Mouse (Mus musculus) heart, embryonic 12.5 days (tissue): ENCODE data around the gene Krtap4-13. TPM values are rescaled to one million over a fixed set of nuclear protein-coding genes. Genes with fewer than 3 reads are reported as not detected.
"Not testable (repeated sequence)": the region's sequence is repeated elsewhere in the genome, so short reads cannot be mapped to it uniquely, and the experiment has no call there.

ENCODE experiments used
- ATAC-seq: fragments of 200-750 bp; cut with Nextera tagmentation; 2 replicates; pipeline ENCODE4 v1.8.0; 2017; ENCODE audit warnings: moderate TSS enrichment, moderate library complexity; ENCODE audit not compliant: insufficient number of reproducible peaks, low FRiP score
- H3K27ac ChIP-seq: fragments of 300-500 bp; sonication (generic); 2 replicates; pipeline ENCODE4 v1.5.1; 2016; ENCODE audit warnings: mild to moderate bottlenecking, moderate library complexity; ENCODE audit not compliant: poor library complexity, severe bottlenecking
- H3K27me3 ChIP-seq: fragments of 300-500 bp; sonication (generic); replicated peaks from 2 replicates; pipeline ENCODE4 v1.6.1; 2016; ENCODE audit warnings: mild to moderate bottlenecking, moderate library complexity
- H3K36me3 ChIP-seq: fragments of 300-500 bp; sonication (generic); 2 replicates; pipeline ENCODE4 v1.6.1; 2016; ENCODE audit warnings: mild to moderate bottlenecking, moderate library complexity
- H3K4me1 ChIP-seq: fragments of 300-500 bp; sonication (generic); replicated peaks from 2 replicates; pipeline ENCODE4 v1.6.1; 2016; ENCODE audit warnings: mild to moderate bottlenecking
- H3K4me2 ChIP-seq: fragments of 300-500 bp; sonication (generic); 2 replicates; pipeline ENCODE4 v1.6.1; 2016; ENCODE audit warnings: mild to moderate bottlenecking, moderate library complexity
- H3K4me3 ChIP-seq: fragments of 300-500 bp; sonication (generic); 2 replicates; pipeline ENCODE4 v1.5.1; 2016; ENCODE audit warnings: mild to moderate bottlenecking
- H3K9ac ChIP-seq: fragments of 300-500 bp; sonication (generic); 2 replicates; pipeline ENCODE4 v1.6.1; 2016; ENCODE audit warnings: mild to moderate bottlenecking, moderate library complexity
- H3K9me3 ChIP-seq: fragments of 300-500 bp; sonication (generic); replicated peaks from 2 replicates; pipeline ENCODE4 v1.6.1; 2016; ENCODE audit warnings: mild to moderate bottlenecking, moderate library complexity
- WGBS: fragments of 180-500 bp; shearing (Covaris S2); methylation state at CpG from one replicate; pipeline ENCODE4 v1.1.7; 2016; 5-methylcytosine and 5-hydroxymethylcytosine counted together
- polyA plus RNA-seq: library from polyadenylated mRNA; unstranded; fragments of >200 nt; fragmentation: Nextera tagmentation; extraction: Ambion mirVana; gene quantifications from 2 replicates; pipeline ENCODE4 v1.2.1, GENCODE M21; 2016

Gene Krtap4-13
- not detected in 2 replicates for polyA plus RNA-seq

GRCm38 (mm10) chr11:99809792-99810191 lies at the start of gene Krtap4-13:
Krtap4-13 (minus strand) TSS chr11:99809892.
- not testable (repeated sequence) for H3K4me2 ChIP-seq, H3K9ac ChIP-seq, H3K36me3 ChIP-seq, H3K9me3 ChIP-seq, H3K4me3 ChIP-seq, H3K27ac ChIP-seq, ATAC-seq, H3K4me1 ChIP-seq, H3K27me3 ChIP-seq

GRCm38 (mm10) chr11:99858761-99859160 lies 49.1 kb upstream of the Krtap4-13 start:
- Histone ChIP-seq H3K4me2 (no peak overlapping the region), H3K4me1 (no peaks in the 10 kb centered on the region), H3K27ac (no peak overlapping the region), H3K9me3 (no peaks in the 10 kb centered on the region), H3K9ac (no peak overlapping the region), H3K4me3 (no peak overlapping the region), H3K36me3 (no peaks in the 10 kb centered on the region), H3K27me3 (no peaks in the 10 kb centered on the region)
- no peak for ATAC-seq
- 79% methylated on average over 2 of the region's 2 CpGs for WGBS

- 72% methylated on average over 2 of the region's 2 CpGs for WGBS
- H3K4me1 ChIP-seq: no peaks in the 10 kb centered on the region
- no peak within 1 kb of the TSS for H3K4me2 ChIP-seq
- H3K27ac ChIP-seq: no peak within 1 kb of the TSS
- H3K4me3 ChIP-seq: no peak within 1 kb of the TSS
- no peak within 1 kb of the TSS for H3K9ac ChIP-seq
- no peaks in the 10 kb centered on the region for H3K27me3 ChIP-seq
- no peak for ATAC-seq
- no peaks in the 10 kb centered on the region for H3K9me3 ChIP-seq
- no peaks in the 10 kb centered on the region for H3K36me3 ChIP-seq
Observed at GRCm38 (mm10) chr11:99857617-99858016, 47.9 kb upstream of the Krtap4-13 start, which contains the start of gene Gm11568. Gm11568 (plus strand) TSS chr11:99857917.

- 50% methylated on average over 3 of the region's 3 CpGs for WGBS
- no peak for ATAC-seq
- Histone ChIP-seq H3K27ac (no peak overlapping the region), H3K27me3 (no peaks in the 10 kb centered on the region), H3K9ac (no peak overlapping the region), H3K9me3 (no peaks in the 10 kb centered on the region), H3K4me2 (no peak overlapping the region), H3K36me3 (no peaks in the 10 kb centered on the region), H3K4me1 (no peaks in the 10 kb centered on the region), H3K4me3 (no peak overlapping the region)
Observed at GRCm38 (mm10) chr11:99854121-99854520, 44.4 kb upstream of the Krtap4-13 start.

- H3K4me2 ChIP-seq: no peak within 1 kb of the TSS
- no peak for ATAC-seq
- H3K27me3 ChIP-seq: no peaks in the 10 kb centered on the region
- no peak within 1 kb of the TSS for H3K4me3 ChIP-seq
- no peaks in the 10 kb centered on the region for H3K4me1 ChIP-seq
- no peak within 1 kb of the TSS for H3K27ac ChIP-seq
- no peaks in the 10 kb centered on the region for H3K36me3 ChIP-seq
- no peak within 1 kb of the TSS for H3K9ac ChIP-seq
- H3K9me3 ChIP-seq: no peaks in the 10 kb centered on the region
Observed at GRCm38 (mm10) chr11:99851508-99851907, 41.8 kb upstream of the Krtap4-13 start, which contains the start of gene Krtap4-16. Krtap4-16 (minus strand) TSS chr11:99851608.

- Histone ChIP-seq H3K4me2 (no peak overlapping the region), H3K27me3 (no peaks in the 10 kb centered on the region), H3K9me3 (no peaks in the 10 kb centered on the region), H3K36me3 (no peaks in the 10 kb centered on the region), H3K4me3 (no peak overlapping the region), H3K27ac (no peak overlapping the region), H3K4me1 (no peaks in the 10 kb centered on the region), H3K9ac (no peak overlapping the region)
- no peak for ATAC-seq
- WGBS: 72% methylated on average over 2 of the region's 2 CpGs
Observed at GRCm38 (mm10) chr11:99846746-99847145, 37.1 kb upstream of the Krtap4-13 start.

GRCm38 (mm10) chr11:99842185-99842584 lies 32.5 kb upstream of the Krtap4-13 start:
- no peak overlapping the region for H3K4me3 ChIP-seq
- 67% methylated on average over 1 of the region's 1 CpGs for WGBS
- no peaks in the 10 kb centered on the region for H3K36me3 ChIP-seq
- no peak for ATAC-seq
- 0 out of 2 replicates have a peak, but pooled peaks cover 4% of the 10 kb centered on the region for H3K9me3 ChIP-seq
- no peak overlapping the region for H3K9ac ChIP-seq
- H3K4me1 ChIP-seq: no peaks in the 10 kb centered on the region
- no peak overlapping the region for H3K4me2 ChIP-seq
- H3K27ac ChIP-seq: no peak overlapping the region
- no peaks in the 10 kb centered on the region for H3K27me3 ChIP-seq

GRCm38 (mm10) chr11:99837966-99838365 lies 28.3 kb upstream of the Krtap4-13 start, which contains the start of gene 2300003K06Rik:
2300003K06Rik (minus strand) TSS chr11:99838066.
- no peak within 1 kb of the TSS for H3K9ac ChIP-seq
- H3K9me3 ChIP-seq: 0 out of 2 replicates have a peak, but pooled peaks cover 4% of the 10 kb centered on the region
- no peak within 1 kb of the TSS for H3K4me3 ChIP-seq
- H3K4me2 ChIP-seq: no peak within 1 kb of the TSS
- H3K27me3 ChIP-seq: no peaks in the 10 kb centered on the region
- 74% methylated on average over 1 of the region's 1 CpGs for WGBS
- no peaks in the 10 kb centered on the region for H3K4me1 ChIP-seq
- ATAC-seq: no peak
- H3K27ac ChIP-seq: no peak within 1 kb of the TSS
- no peaks in the 10 kb centered on the region for H3K36me3 ChIP-seq

- not testable (repeated sequence) for H3K9me3 ChIP-seq, ATAC-seq, H3K9ac ChIP-seq, H3K4me1 ChIP-seq, H3K27ac ChIP-seq, H3K36me3 ChIP-seq, H3K27me3 ChIP-seq, H3K4me2 ChIP-seq, H3K4me3 ChIP-seq
- 77% methylated on average over 2 of the region's 2 CpGs for WGBS
Observed at GRCm38 (mm10) chr11:99815566-99815965, 5.9 kb upstream of the Krtap4-13 start, which contains the start of gene Gm11564. Gm11564 (minus strand) TSS chr11:99815666.

- not testable (repeated sequence) for H3K4me2 ChIP-seq, ATAC-seq, H3K9me3 ChIP-seq, H3K9ac ChIP-seq, H3K27ac ChIP-seq, H3K4me1 ChIP-seq, H3K4me3 ChIP-seq, H3K36me3 ChIP-seq, H3K27me3 ChIP-seq
- WGBS: no CpG with 5 or more reads among the region's 1 CpGs
Observed at GRCm38 (mm10) chr11:99804346-99804745, 5.3 kb downstream of the Krtap4-13 start, which contains the start of gene Gm11554. Gm11554 (minus strand) TSS chr11:99804446.

GRCm38 (mm10) chr11:99798832-99799231 lies 10.9 kb downstream of the Krtap4-13 start, which contains the start of gene Gm11569:
Gm11569 (minus strand) TSS chr11:99798932.
- not testable (repeated sequence) for ATAC-seq, H3K27me3 ChIP-seq, H3K4me2 ChIP-seq, H3K27ac ChIP-seq, H3K4me3 ChIP-seq, H3K9me3 ChIP-seq, H3K9ac ChIP-seq, H3K36me3 ChIP-seq, H3K4me1 ChIP-seq
- no CpG with 5 or more reads among the region's 1 CpGs for WGBS

GRCm38 (mm10) chr11:99793367-99793766 lies 16.3 kb downstream of the Krtap4-13 start, which contains the start of gene Gm11596:
Gm11596 (minus strand) TSS chr11:99793467.
- H3K27me3 ChIP-seq: no peaks in the 10 kb centered on the region; the same call in 1 of the 2 replicates
- no peak within 1 kb of the TSS for H3K4me3 ChIP-seq
- no peak within 1 kb of the TSS for H3K9ac ChIP-seq
- no peak within 1 kb of the TSS for H3K4me2 ChIP-seq
- ATAC-seq: no peak
- H3K4me1 ChIP-seq: no peaks in the 10 kb centered on the region
- no peaks in the 10 kb centered on the region for H3K36me3 ChIP-seq
- H3K9me3 ChIP-seq: no peaks in the 10 kb centered on the region
- no peak within 1 kb of the TSS for H3K27ac ChIP-seq
- 70% methylated on average over 2 of the region's 2 CpGs for WGBS
